Mouse (Mus musculus): ENCODE results near the gene Gtf2h1. TPM values are rescaled to one million over a fixed set of nuclear protein-coding genes. Genes with fewer than 3 reads are reported as not detected.
"Not testable (repeated sequence)": the region's sequence is repeated elsewhere in the genome, so short reads cannot be mapped to it uniquely, and the experiment has no call there.

Gene Gtf2h1
- 10 to 100 TPM; 39.7 to 41.8 TPM for total RNA-seq (2021)
- long read RNA-seq, transcript Gtf2h1-201 (15 exons, 2,736 nt) = major isoform, 34 of 40 reads
- long read RNA-seq, partial matches to known transcripts = 0 of 40 reads
- long read RNA-seq, other reads (novel, unspliced or antisense) = 6 of 40 reads

DNA sequence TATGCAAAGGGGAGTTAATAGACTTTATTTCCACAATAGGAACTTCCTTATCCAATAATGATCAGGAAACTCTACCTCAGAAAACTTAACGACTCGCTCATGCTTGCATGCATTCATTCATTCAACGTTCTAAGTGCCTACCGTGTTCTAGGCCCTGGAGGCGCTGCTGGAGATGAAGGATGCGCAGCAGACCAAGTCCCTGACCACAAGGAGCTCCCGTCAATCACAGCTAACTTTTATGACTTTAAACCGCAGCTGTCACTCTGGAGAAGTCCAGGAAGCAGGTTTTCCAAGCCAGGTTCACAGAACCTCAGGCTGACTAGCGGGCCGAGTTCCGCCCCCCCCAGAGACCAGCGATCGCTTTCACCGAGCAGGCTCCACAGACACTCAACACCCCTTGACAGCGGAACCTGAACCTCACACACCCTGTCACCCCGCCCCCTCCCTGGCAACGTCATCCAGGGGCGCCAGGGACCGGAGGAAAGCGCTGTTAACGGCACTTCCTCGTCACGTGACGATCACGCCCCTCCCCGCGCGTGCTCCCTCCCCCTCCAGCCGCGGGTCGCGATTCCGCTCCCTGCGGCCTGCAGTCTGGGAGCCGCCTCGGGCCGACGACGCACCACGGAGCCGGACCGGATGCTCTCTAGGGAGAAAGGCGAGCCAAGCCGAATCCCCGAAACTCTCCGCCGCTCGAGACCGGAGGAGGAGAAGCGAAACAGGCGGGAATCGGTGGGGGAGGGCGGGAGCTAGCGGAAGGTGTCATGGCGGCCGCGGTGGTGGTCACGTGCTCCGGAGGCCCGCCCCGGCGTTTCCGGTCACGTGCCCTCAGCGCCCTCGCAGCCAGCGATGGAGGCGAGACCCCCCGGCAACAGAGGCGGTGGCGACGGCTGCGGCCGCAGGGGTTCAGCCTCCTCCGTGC, at the start of gene Gtf2h1, which contains the start of gene Hps5:
TSS of gene Gtf2h1 (plus strand) at position 817 of the 919 bp plus-strand sequence.
TSS of gene Hps5 (minus strand) at position 778 of the 919 bp plus-strand sequence.
- peak; percentile 95 to 98 for DNase-seq (ENCODE audit: low spot score in 2 of 2)

DNA sequence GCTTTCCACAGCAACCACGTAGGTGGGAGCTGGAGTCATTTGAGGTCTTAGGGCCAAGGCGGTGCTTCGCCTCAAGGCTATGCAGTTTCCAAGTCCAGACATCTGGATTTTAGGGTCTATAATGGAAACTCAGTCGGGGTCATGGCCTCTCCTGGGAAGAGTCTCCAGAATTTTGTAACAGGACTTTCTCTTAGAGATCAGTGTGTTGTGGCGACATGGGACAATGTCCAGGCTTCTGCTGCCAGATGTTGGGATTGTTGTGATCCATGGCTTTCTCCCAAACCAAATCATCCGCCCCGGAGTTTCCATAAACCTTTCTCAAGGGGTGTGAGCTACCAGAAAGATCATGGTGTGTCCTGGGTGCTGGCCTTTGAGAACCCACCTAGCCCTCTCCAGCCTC, 49.5 kb upstream of the Gtf2h1 start:
- no peak for DNase-seq (ENCODE audit: low spot score in 2 of 2)

DNA sequence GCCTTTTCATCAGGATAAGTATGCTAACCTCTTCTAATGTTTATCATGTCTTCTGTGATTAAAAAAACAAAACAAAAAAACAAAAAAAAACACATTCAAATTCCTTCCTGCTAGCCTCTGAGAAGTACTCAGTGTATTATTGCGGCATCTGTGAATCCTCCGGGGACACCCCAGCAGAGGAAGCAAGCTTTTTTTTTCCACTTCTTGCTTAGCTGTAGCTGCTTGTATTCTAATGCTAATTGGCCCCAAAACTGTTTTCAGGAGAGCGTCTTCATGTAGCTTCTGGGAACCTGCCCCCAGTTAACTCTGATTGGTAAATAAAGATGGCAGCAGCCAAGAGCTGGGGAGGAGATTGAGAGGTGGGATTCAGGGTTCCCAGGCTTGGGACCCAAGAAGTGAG, 47.4 kb upstream of the Gtf2h1 start:
- no peak for DNase-seq (ENCODE audit: low spot score in 2 of 2)

DNA sequence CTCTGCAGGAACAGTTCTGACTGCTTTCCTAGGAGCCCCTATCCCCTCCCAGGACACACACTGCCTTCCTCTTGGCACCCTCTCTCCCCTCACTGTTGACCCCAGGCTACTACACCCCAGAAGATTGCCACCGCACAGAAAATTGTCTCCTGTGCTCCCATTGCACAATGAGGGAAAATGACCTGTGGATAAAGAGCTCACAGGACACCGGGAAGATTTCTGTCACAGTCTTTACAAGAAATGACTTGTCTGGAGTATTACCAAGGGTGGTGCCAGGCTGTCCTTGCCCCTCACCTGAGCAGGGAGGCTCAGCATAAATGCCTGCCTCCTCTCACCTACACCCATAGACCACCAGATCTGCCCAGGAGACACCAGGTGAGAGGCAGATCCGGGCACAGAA, 44.4 kb upstream of the Gtf2h1 start, which contains the start of gene Saa2:
TSS of gene Saa2 (plus strand) at position 301 of the 400 bp plus-strand sequence.
- DNase-seq (ENCODE audit: low spot score in 2 of 2) = no peak

DNA sequence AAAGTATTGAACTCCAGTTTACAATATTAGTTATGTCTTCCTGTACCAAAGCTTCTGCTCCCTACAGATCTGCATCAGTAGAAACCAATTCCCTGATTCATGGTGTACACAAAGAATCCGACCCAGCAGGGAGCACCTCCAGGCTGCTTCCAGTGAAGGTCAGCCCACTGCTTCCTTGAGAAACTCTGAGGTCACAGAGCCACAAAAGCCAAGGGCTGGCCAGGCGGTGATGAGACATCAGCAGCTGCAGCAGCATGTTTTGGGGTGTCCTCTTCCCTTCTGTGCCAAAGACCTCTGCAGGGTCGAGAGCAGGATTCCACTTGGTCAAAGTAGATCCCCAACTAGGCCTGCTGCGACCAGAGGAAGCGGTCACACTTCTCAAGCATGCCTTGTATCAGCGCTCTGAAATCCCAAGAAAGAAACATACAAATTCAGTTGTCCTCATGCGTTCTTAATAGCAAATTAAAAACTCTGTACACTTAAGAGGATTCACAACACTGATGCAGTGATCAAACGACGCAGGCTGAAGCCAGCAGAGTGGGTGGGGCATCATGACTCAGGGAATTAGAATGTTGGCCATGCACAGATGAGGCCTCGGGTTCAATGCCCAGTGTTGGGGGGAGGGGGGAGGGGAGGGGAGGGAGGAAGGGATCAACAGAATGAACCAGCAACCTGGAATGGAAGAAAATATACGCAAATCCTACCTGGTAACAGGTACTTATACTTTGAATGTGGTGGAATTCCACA, 34.7 kb upstream of the Gtf2h1 start:
- DNase-seq (ENCODE audit: low spot score in 2 of 2) = no peak

DNA sequence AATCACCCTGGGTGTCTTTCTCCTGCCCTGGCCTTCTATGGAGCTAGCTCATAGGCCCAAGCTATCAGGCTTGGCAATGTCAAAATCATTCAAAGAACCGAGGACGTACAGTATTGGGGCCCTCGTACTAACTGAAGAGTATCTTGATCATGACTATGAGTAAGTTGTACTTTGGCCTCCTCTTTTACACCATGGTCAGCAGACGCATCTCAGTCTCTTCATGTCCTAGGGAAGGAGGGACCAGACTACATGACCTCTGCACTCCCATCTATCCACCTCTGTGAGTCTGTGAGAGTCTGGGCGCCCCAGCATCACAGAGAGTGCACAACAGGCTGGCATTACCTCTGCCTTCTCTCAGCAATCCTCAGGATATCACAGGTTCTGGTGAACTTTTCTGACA, 33.3 kb upstream of the Gtf2h1 start:
- DNase-seq (ENCODE audit: low spot score in 2 of 2) = no peak

DNA sequence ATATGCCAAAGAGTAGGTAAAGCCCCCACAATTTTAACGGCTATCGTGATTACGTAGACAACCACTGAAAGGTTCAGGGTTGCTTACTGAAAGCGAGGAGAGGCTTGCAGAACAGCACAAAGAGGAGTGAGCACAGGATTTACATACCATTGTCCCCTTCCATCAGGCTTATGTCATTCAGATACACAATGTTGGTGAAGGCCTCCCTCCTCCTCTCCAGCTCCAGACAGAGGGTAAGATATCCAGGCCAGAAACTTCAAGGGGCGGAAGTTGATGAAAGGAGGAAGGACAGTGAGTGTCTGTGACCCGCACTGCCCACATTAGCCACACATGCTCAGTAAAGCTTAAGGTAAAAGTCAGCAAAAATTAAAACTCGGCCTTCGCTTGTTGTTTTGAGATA, 31.2 kb upstream of the Gtf2h1 start:
- DNase-seq (ENCODE audit: low spot score in 2 of 2) = no peak

DNA sequence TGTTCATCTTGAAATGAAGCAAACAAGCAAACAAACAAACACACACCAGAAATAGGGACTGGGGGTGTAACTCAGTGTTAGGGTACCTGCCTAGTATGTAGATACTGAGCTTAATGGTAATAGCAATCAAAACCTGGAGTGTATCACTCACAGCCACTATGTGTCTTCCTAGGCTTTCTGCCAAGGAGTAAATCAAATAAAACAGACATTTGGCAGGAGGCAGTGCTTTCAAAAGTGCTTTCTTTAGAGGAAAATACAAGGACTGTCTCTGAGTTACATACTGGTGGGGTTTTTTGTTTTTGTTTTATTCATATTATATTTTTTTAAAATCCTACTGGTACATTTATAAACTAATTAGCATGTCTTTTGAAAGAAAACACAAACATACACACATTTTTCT, 28.5 kb upstream of the Gtf2h1 start:
- no peak for DNase-seq (ENCODE audit: low spot score in 2 of 2)

DNA sequence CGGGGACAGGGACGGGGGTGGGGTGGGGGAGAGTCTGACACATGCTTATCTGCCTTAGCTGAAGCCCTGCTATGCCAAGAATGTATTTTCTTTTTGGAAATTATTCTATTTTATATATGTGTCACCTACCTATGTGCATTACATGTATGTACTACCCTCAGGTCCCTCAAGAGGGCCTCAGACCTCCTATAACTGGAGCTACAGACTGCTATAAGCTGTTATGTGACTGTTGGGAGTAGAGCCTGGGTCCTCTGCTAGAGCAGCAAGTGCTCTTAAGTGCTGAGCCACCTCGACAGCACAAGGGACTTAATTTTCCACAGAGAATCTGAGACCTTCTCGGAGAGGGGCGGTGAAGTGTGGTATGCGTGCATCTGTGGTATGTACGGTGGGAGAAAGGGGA, 27.5 kb upstream of the Gtf2h1 start:
- DNase-seq (ENCODE audit: low spot score in 2 of 2) = no peak

DNA sequence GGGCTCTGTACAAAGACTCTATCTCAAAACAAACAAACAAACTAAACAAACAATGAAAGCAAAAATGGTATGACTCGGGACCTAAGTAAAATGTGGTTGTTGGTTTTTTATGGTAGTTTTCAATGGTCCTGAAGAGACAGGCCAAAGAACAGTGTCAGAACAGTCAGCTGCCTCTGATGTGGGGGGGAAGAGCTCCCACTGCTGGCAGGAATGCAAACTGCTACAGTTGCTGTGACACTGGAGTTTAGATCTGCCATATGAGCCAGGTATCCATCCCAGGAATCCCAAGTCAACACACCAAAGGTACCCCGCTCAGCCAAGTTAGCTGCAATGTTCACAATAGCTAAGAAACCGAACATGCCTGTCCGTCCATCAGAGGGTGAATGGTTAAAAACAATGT, 25.2 kb upstream of the Gtf2h1 start:
- DNase-seq (ENCODE audit: low spot score in 2 of 2) = peak in 1 of 2 experiments; percentile 61

DNA sequence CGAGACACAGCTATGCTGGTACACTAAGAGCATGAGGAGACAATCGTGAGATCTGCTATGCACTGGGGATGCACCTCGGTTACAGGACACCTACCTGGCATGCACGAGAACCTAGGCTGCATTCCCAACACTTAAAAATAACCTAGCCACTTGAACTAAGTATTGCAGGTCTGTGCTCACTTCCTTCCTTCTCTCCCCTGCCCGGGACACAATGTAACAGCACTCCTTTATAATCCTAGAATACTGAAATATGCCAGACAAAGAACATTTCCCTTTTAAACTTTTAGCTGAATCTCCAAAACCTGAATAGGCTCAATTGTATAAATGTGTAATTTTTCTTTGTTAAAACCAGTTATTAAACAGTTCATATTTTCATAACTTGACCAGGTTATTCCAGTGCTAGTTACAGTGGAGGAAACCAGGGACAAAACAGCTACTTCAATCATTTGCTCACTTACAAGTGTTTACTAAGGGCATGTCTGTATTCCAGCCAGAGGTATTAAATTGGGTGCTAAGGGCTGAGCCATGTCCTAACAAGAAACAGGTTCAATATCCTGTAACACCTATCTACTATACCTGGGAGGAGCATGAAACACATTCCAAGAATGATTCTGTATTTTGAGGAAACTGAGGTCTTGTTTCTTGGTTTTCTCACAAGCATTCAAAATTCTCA, 6.6 kb upstream of the Gtf2h1 start:
- DNase-seq (ENCODE audit: low spot score in 2 of 2) = no peak

DNA sequence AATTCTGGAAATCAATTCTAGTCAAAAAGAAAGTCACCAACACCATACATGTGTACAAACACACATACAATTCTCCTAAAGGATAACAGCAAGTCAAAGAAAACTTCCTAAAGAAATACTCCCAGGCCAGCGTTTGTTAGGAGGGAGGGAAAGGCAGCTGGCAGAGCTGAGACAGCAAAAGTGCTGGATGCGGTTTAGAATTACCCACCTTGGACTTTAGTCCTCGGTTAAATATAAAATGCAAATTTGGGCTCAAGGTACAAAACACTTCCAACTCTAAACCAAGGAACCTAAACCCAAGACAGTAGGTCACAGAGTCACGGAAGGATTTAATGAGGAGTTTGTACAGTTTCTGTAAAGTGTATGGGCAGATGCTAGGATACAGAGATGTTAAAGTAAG, 2.0 kb upstream of the Gtf2h1 start:
- no peak for DNase-seq (ENCODE audit: low spot score in 2 of 2)

DNA sequence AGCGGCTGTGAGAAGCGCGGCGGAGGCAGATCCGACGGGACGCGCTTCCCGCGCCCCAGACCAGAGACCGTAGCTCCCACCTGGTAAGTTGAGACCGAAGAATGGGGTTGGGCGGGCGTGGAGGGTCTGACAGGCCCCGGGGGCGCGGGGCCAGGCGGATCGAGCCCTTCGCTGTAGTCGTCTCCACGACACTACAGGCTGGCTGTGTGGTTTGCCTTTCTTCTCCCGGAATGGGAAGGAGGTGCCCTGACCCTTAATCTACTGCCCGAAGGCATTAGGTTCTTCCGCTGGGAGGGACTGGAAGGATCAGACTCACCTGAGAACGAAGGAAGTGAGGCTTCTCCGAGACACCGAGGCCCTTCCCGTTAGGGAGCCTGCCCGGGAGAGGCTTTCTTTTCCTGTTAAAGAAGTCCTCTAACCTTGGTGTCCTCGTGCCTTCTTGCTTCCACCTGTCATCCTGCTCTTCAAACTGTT, 340 bp downstream of the Gtf2h1 start:
- no peak for DNase-seq (ENCODE audit: low spot score in 2 of 2)

DNA sequence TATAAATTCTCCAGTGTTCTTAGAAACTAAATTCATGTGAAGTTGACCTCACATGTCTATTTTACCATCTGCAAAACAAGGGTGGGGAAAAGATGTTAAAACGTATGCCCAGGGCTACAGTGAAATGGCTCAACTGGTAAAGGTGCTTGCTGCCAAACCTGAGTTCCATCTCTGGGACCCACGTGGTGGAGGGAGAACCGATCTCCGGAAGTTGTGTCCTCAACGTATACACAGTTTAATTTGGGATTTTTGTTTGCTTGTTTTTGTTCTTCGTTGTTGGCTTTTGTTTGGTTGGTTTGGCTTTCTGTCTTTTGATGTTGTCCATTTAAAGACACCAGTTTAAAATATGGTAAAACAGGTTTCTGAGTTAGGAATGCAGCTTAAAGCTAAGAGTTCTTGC, 876 bp downstream of the Gtf2h1 start:
- no peak for DNase-seq (ENCODE audit: low spot score in 2 of 2)

DNA sequence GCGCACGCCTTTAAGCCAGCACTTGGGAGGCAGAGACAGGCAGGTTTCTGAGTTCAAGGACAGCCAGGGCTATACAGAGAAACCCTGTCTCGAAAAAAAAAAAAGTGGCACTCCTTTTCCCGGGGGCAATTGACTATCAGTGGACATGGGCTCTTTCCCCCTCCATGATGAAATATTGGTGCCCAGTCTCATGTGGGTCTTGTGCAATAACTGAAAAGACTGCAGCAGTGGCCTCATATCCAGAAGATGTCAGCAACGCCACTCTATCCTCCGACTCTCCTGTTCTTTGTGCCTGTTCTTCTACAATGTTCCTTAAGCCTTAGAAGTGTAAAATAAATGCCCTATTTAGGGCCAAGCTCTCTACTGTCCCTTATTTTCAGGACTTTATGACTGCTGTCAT, 14.4 kb downstream of the Gtf2h1 start:
- DNase-seq (ENCODE audit: low spot score in 2 of 2) = no peak

DNA sequence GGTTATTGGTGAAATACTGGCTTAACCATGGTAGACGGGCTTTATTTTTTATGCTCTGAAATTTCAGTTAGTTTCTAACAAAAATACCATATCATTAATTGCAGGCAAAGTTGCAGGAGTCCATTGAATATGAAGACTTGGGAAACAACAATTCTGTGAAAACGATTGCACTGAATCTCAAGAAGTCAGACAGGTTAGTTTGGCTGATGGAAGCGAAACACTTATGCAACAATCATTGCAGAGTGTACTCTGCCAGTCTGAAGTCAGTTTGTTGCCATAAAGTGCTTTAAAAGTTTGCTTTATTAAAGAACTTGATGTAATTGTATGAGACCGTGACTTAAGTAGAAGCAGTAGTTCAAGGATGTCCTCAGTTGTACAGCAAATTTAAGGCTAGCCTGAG, 18.1 kb downstream of the Gtf2h1 start:
- no peak for DNase-seq (ENCODE audit: low spot score in 2 of 2)

DNA sequence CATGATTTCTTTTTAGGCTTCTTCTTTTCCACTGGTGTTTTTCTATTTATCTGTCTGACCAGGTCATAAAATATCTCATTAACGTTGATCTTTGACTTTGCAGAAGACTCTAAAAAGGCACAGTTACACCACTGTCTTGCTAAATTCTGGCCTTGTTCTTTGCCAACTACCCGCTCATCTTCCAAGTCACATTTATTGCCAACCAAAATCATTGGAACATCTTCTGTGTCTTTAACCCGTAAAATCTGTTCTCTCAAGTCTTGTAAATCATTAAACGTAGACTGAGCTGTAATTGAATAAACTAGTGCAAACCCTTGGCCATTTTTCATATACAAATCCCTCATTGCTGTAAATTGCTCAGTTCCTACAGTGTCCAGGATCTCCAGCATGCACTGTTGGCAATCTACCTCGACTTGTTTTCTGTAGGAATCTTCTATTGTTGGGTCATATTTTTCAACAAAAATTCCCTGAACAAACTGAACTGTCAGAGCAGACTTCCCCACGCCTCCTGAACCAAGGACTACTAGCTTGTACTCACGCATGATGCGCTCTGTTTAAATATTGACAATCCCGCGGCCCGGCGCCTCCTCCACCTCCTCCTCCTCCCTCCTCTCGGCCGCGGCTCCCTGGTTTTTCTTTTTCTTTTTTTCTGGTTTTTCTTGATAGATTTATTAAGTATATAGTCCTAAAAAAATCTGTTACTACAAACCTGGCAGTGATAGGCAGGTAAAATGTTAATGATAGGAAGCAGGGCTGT, 25.2 kb downstream of the Gtf2h1 start:
- DNase-seq (ENCODE audit: low spot score in 2 of 2) = not testable (repeated sequence)

DNA sequence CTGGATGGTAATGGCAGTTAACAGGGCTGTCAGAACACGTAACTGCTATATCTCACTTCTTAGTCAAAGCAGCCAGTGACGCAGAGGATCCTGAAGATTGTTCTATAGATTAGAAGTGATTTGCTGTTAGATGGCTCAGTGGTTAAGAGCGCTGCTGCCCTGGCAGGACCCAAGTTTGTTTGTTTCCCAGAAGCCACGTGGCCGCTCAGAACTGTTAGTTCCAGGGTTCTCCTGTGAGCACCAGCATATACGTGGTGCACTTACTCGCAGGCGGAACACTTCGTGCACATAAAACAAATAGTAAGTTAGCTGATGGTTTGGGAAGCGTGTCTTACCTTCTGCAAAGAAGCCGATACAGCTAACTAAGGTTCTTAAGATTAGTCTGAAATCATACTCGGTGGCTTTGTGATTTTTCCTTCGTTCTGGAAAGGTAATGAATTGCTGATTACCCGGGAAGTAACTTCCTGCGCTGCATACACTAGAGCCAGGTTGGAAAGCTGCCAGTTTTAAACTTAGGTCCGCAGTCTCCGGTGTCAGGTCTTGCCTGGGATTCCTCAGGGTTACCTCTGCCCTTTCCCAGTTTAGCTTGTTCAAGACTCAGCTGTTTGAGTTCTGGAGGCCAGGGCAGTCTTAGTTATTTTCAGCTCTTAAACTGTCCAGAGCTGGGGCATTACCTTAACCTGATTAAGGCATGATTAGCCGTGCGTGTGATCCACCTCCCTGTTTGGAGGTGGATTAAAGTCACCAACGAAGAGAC, 31.3 kb downstream of the Gtf2h1 start:
- DNase-seq (ENCODE audit: low spot score in 2 of 2) = no peak

DNA sequence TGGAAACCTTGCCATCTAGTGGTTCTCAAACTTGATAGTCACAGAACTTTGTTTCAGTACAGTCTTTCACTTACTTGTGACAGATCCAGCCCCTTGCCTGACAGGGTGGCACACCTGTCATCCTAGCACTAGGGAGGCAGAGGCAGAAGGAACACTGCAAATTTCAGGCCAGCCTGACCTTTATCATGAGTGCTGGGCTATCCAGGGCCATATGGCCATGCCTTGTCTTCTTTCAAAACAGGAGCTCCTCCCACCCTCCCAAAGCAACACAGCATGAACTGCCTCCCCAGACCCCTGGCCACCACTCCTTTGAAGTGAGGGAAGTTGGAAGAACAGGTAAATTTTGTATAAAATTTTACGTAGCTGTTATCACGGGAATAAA, 31.9 kb downstream of the Gtf2h1 start:
- DNase-seq (ENCODE audit: low spot score in 2 of 2) = no peak

DNA sequence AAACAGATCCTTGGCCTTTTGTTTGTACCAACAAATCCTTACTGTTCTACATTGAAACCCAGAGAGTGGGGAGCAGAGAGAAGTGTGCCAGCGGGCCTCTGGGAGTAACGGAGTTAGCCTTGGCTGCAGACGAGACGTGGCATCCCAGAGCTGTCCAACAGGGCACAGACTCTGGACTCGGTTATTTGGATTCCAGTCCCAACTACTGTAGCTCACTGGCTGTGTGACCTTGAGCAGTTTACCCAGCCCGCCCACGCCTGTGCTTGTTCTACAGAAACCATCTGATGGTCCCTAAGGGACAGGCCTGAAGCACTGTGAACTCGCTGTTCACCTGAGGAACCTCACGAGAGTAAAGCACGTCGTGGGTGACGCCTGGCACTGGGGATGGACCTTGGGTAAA, 34.0 kb downstream of the Gtf2h1 start:
- DNase-seq (ENCODE audit: low spot score in 2 of 2) = no peak
